Mouse (Mus musculus) adrenal gland, adult 18-20 months (tissue): ENCODE results near the gene Scimp. TPM values are rescaled to one million over a fixed set of nuclear protein-coding genes. Genes with fewer than 3 reads are reported as not detected.

Experiments used
- microRNA-seq, 2 experiments: library from miRNA; unstranded; fragments of <30 nt; microRNA quantifications; one replicate each; pipeline ENCODE4 v1.2.0; 2021; ENCODE audit warnings: borderline number of aligned reads in 2 of 2
- total RNA-seq, 2 experiments: library from RNA; stranded (reverse); gene quantifications; 1 replicate in 1 of 2; 2 replicates in 1 of 2; pipeline ENCODE4 v1.2.3; 2021

The Scimp gene
- total RNA-seq, 2 experiments from 2014 or later = 1.1 to 1.9 TPM

Small RNA genes within 50 kb of the gene (microRNA-seq; reads per million reads assigned to microRNA genes)
- 0 reads per million in 2 experiments for gene Gm22760

Other genes with a start within 250 kb of the Scimp start
- gene Mink1, start 249.7 kb downstream of the Scimp start, total RNA-seq = 10 to 100 TPM; 45.8 to 49.6 TPM
- gene 4930544D05Rik, start 196.7 kb downstream of the Scimp start, total RNA-seq = not detected
- under 1 TPM in 1 of 2 experiments, not detected in 1; 0.38 TPM for gene Chrne, start 193.4 kb downstream of the Scimp start, total RNA-seq
- under 1 TPM in 1 of 2 experiments, not detected in 1; 0.22 TPM for gene Gp1ba, start 173.5 kb downstream of the Scimp start, total RNA-seq
- gene Rnf167, start 165.4 kb downstream of the Scimp start, total RNA-seq = 10 to 100 TPM; 72.6 to 80.7 TPM
- gene Slc25a11, start 165.1 kb downstream of the Scimp start, total RNA-seq = 100 to 1,000 TPM; 131 to 138 TPM
- gene Pfn1, start 157.9 kb downstream of the Scimp start, total RNA-seq = 100 to 1,000 TPM; 619 to 923 TPM
- gene Eno3, start 155.4 kb downstream of the Scimp start, total RNA-seq = 10 to 100 TPM; 29.0 to 44.2 TPM
- gene Spag7, start 143.2 kb downstream of the Scimp start, total RNA-seq = 10 to 100 TPM; 70.4 to 91.3 TPM
- 10 to 100 TPM; 43.7 to 54.7 TPM for gene Camta2, start 124.5 kb downstream of the Scimp start, total RNA-seq
- gene Inca1, start 112.4 kb downstream of the Scimp start, total RNA-seq = 10 to 100 TPM in 1 of 2 experiments, 1 to 10 TPM in 1; 6.8 to 14.0 TPM
- gene Kif1c, start 112.0 kb downstream of the Scimp start, total RNA-seq = 100 to 1,000 TPM; 153 to 212 TPM
- gene Zfp3, start 48.4 kb downstream of the Scimp start, total RNA-seq = 1 to 10 TPM; 9.2 to 9.5 TPM
- gene Rabep1, start 32.2 kb upstream of the Scimp start, total RNA-seq = 100 to 1,000 TPM; 125 to 136 TPM
- gene Nup88, start 157.4 kb upstream of the Scimp start, total RNA-seq = 10 to 100 TPM; 54.9 to 55.6 TPM
- 10 to 100 TPM; 24.5 to 28.7 TPM for gene Rpain, start 157.6 kb upstream of the Scimp start, total RNA-seq
- gene C1qbp, start 170.4 kb upstream of the Scimp start, total RNA-seq = 100 to 1,000 TPM; 195 to 219 TPM
- 10 to 100 TPM; 27.8 to 31.7 TPM for gene Dhx33, start 191.9 kb upstream of the Scimp start, total RNA-seq
- 10 to 100 TPM; 17.7 to 19.2 TPM for gene Mis12, start 207.0 kb upstream of the Scimp start, total RNA-seq
- 10 to 100 TPM; 66.2 to 89.5 TPM for gene Derl2, start 207.3 kb upstream of the Scimp start, total RNA-seq
- 10 to 100 TPM; 12.2 to 13.2 TPM for gene 6330403K07Rik, start 220.9 kb upstream of the Scimp start, total RNA-seq